ENCODE assay signal across 12 mouse cellular contexts in the genomic region with DNA sequence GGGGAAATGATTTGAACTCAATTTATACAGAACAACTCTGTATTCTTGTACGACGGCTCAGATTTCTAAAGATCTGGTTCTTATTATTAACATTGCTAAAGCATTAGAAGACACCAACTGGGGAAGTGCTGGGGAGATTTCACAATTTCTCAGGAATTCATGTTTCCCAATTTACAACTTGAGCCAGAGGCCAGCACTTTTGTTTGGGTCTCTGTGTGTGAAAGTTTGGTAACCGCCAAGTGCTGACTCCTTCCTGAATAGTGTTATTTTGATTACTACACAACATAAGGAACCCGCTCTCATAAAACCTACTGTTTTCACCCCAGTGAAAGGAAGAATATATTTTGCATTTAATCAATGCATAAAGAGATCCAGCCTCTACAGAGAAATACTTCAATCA. TPM values are rescaled to one million over a fixed set of nuclear protein-coding genes. Genes with fewer than 3 reads are reported as not detected.
DNase-seq lines count a peak whose midpoint lies in the region; ATAC-seq lines count a peak whose summit lies in the region.
"Had no signal": no experiment of that assay in that cellular context is flagged by ENCODE, and none has a peak within 500 bp of the region (broad histone marks: within the 10 kb centered on the region; RNA-seq: fewer than 3 reads in every experiment).

No protein-coding gene starts in this region.

- no peak overlapping the region for H3K9ac ChIP-seq in limb, embryonic 13.5 days
- H3K9ac ChIP-seq: midbrain, embryonic 15.5 days had no signal

- 41% methylated on average over 4 of the region's 4 CpGs for WGBS in limb, embryonic 13.5 days
- WGBS in limb, embryonic 10.5 days, result 82% methylated on average over 4 of the region's 4 CpGs

- H3K27me3 ChIP-seq in limb, embryonic 13.5 days, result no peaks in the 10 kb centered on the region
- H3K27me3 ChIP-seq in limb, embryonic 10.5 days (ENCODE audit: low read depth, poor library complexity, severe bottlenecking), result no peaks in the 10 kb centered on the region
- H3K27me3 ChIP-seq: midbrain, embryonic 15.5 days had no signal

- ATAC-seq in limb, embryonic 13.5 days (ENCODE audit: low FRiP score, low read depth), result 0 out of 2 replicates have a peak, but pooled peaks have one; percentile 11
- ATAC-seq in monocyte, adult 5-6 weeks (replicated peaks; ENCODE audit: insufficient number of reproducible peaks, low FRiP score, low TSS enrichment, poor library complexity, severe bottlenecking), result peak; percentile 75
- ATAC-seq: hindbrain, postnatal 0 days; midbrain, embryonic 15.5 days had no signal

- peak; percentile 26 for DNase-seq in adrenal gland, postnatal 14 days
- no peak for DNase-seq in adrenal gland, postnatal 25 days
- DNase-seq in limb, embryonic 10.5 days (ENCODE audit: low spot score), result no peak
- peak; percentile 86 for DNase-seq in fibroblast of lung, adult 2 months (ENCODE audit: low read depth)
- no peak for DNase-seq in T-cell, adult 2 months (ENCODE audit: low spot score)
- no peak for DNase-seq in spleen, postnatal 4 days (ENCODE audit: low spot score in 2 of 2)
- DNase-seq: gastrocnemius, postnatal 36 days; kidney, postnatal 14 days had no signal

- H3K36me3 ChIP-seq in limb, embryonic 13.5 days, result no peaks in the 10 kb centered on the region
- no peaks in the 10 kb centered on the region for H3K36me3 ChIP-seq in limb, embryonic 10.5 days
- H3K36me3 ChIP-seq: midbrain, embryonic 15.5 days had no signal

- no peak overlapping the region for H3K27ac ChIP-seq in limb, embryonic 13.5 days
- no peak overlapping the region for H3K27ac ChIP-seq in limb, embryonic 10.5 days
- H3K27ac ChIP-seq: midbrain, embryonic 15.5 days had no signal

- H3K4me3 ChIP-seq in limb, embryonic 13.5 days, result no peak overlapping the region
- H3K4me3 ChIP-seq in limb, embryonic 10.5 days, result no peak overlapping the region
- H3K4me3 ChIP-seq: midbrain, embryonic 15.5 days had no signal

- H3K4me2 ChIP-seq in limb, embryonic 13.5 days (replicated peaks), result no peak overlapping the region
- H3K4me2 ChIP-seq: midbrain, embryonic 15.5 days had no signal

- H3K4me1 ChIP-seq in limb, embryonic 13.5 days, result peaks cover 14% of the 10 kb centered on the region
- H3K4me1 ChIP-seq in limb, embryonic 10.5 days, result peaks cover 9% of the 10 kb centered on the region
- H3K4me1 ChIP-seq: midbrain, embryonic 15.5 days had no signal

- H3K9me3 ChIP-seq in limb, embryonic 13.5 days, result no peaks in the 10 kb centered on the region
- no peaks in the 10 kb centered on the region for H3K9me3 ChIP-seq in limb, embryonic 10.5 days (replicated peaks)
- H3K9me3 ChIP-seq: midbrain, embryonic 15.5 days had no signal

RNA-seq across cellular contexts. Expression of gene Abcd2, which starts 19.4 kb away (rescaled TPM):
- total RNA-seq in adrenal gland, postnatal 14 days (2021), result 5.7 and 13.3 TPM in 2 replicates
- 8.7 and 10.5 TPM in 2 replicates for total RNA-seq in adrenal gland, postnatal 25 days (2021)
- 3.3 and 4.0 TPM in 2 replicates for polyA plus RNA-seq in limb, embryonic 13.5 days (2015; fragmentation: Nextera tagmentation; extraction: Ambion mirVana)
- polyA plus RNA-seq in limb, embryonic 10.5 days (2016; fragmentation: Nextera tagmentation; extraction: Ambion mirVana), result 2.1 and 3.2 TPM in 2 replicates
- total RNA-seq in monocyte, adult 5-6 weeks (2017), result 23.4 to 36.4 TPM (median 32.9 TPM) in 3 replicates

RNA-seq across cellular contexts. Expression of gene CN725425, which starts 27.1 kb away (rescaled TPM):
- total RNA-seq in adrenal gland, postnatal 14 days (2021), result not detected in 2 replicates
- not detected in 2 replicates for total RNA-seq in adrenal gland, postnatal 25 days (2021)
- polyA plus RNA-seq in limb, embryonic 13.5 days (2015; fragmentation: Nextera tagmentation; extraction: Ambion mirVana), result not detected in 2 replicates
- polyA plus RNA-seq in limb, embryonic 10.5 days (2016; fragmentation: Nextera tagmentation; extraction: Ambion mirVana), result not detected in 2 replicates
- not detected in 3 replicates for total RNA-seq in monocyte, adult 5-6 weeks (2017)
- total RNA-seq: gastrocnemius, postnatal 36 days; hindbrain, postnatal 0 days had no signal
- polyA plus RNA-seq: midbrain, embryonic 15.5 days had no signal

Comparison
In these comparisons a context has a peak if more than half of its experiments do, and no peak if none do; other contexts are left out.
1. DNase-seq: peak in adrenal gland, postnatal 14 days (single experiment) and fibroblast of lung, adult 2 months (single experiment); none in adrenal gland, postnatal 25 days (single experiment), limb, embryonic 10.5 days (single experiment), T-cell, adult 2 months (single experiment) and spleen, postnatal 4 days (0 of 2).